Mouse (Mus musculus): Measurements from ENCODE around the gene Thbd. TPM values are rescaled to one million over a fixed set of nuclear protein-coding genes. Genes with fewer than 3 reads are reported as not detected.

Gene Thbd
- polyA plus RNA-seq, 1 experiment from 2014 or later, result 12.6 TPM

- Histone ChIP-seq H3K4me1 (no peaks in the 10 kb centered on the region), H3K4me3 (no peak overlapping the region), H3K9ac (no peak overlapping the region), H3K27ac (no peak overlapping the region), H3K36me3 (no peaks in the 10 kb centered on the region), H3K27me3 (no peaks in the 10 kb centered on the region), H3K9me3 (no peaks in the 10 kb centered on the region), H3K4me2 (replicated peaks) (no peak overlapping the region)
- WGBS, result 71% methylated on average over 1 of the region's 1 CpGs
- no peak for ATAC-seq (ENCODE audit: insufficient number of reproducible peaks, insufficient read depth, low FRiP score, low TSS enrichment)
These were observed 29.1 kb downstream of the Thbd start for GRCm38 (mm10) chr2:148378817-148379342.

DNA sequence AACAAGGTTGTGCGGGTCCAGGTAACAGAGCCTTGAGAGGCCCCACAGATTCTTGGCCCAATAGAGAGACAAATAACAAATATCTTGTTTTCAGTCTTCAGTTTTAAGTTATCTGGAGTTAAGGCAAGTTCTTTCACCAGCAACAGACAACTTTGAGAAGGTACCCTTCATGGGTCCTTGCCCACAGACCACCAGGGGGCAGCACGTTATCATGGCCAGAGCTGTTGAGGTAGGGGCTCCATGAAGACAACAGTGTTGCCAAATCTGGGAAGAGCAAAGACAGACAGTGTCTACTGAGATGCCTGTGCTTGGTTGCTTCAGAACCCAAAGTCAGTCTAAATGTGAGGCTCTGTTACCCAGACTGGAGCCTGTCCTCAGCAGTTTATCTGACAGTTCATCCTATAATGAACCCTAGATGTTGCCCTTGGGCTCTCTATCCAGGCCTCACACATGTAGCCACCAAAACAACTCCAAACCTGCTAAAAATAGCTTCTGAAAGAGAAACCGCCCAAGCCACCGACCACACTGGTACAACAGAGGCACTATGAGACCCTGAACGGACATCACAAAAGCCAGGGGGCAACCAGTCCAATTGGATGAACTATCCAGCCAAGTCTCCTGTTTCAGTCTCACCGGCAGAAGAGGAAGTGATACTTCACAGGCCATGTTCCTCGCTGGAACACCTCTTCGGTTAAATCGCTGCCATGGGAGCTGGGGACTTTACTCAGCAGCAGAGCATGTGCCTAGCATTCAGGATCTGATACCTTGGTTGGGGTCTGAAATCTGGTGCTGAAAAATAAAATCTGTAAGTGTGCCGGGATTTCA is 32.5 kb downstream of the Thbd start:
- no peak overlapping the region for H3K27ac ChIP-seq
- no peaks in the 10 kb centered on the region for H3K4me1 ChIP-seq
- H3K4me2 ChIP-seq (replicated peaks), result no peak overlapping the region
- H3K4me3 ChIP-seq, result no peak overlapping the region
- no peak for ATAC-seq (ENCODE audit: insufficient number of reproducible peaks, insufficient read depth, low FRiP score, low TSS enrichment)
- H3K27me3 ChIP-seq, result no peaks in the 10 kb centered on the region
- 67% methylated on average over 10 of the region's 10 CpGs for WGBS
- H3K9ac ChIP-seq, result no peak overlapping the region
- no peaks in the 10 kb centered on the region for H3K36me3 ChIP-seq
- no peaks in the 10 kb centered on the region for H3K9me3 ChIP-seq

- H3K9me3 ChIP-seq, result no peaks in the 10 kb centered on the region
- no peak overlapping the region for H3K9ac ChIP-seq
- no peaks in the 10 kb centered on the region for H3K4me1 ChIP-seq
- no peak overlapping the region for H3K4me2 ChIP-seq (replicated peaks)
- H3K27me3 ChIP-seq, result no peaks in the 10 kb centered on the region
- H3K36me3 ChIP-seq, result no peaks in the 10 kb centered on the region
- WGBS, result 58% methylated on average over 2 of the region's 2 CpGs
- H3K4me3 ChIP-seq, result no peak overlapping the region
- no peak overlapping the region for H3K27ac ChIP-seq
- ATAC-seq (ENCODE audit: insufficient number of reproducible peaks, insufficient read depth, low FRiP score, low TSS enrichment), result no peak
These were observed 34.4 kb downstream of the Thbd start for GRCm38 (mm10) chr2:148373602-148374071.

DNA sequence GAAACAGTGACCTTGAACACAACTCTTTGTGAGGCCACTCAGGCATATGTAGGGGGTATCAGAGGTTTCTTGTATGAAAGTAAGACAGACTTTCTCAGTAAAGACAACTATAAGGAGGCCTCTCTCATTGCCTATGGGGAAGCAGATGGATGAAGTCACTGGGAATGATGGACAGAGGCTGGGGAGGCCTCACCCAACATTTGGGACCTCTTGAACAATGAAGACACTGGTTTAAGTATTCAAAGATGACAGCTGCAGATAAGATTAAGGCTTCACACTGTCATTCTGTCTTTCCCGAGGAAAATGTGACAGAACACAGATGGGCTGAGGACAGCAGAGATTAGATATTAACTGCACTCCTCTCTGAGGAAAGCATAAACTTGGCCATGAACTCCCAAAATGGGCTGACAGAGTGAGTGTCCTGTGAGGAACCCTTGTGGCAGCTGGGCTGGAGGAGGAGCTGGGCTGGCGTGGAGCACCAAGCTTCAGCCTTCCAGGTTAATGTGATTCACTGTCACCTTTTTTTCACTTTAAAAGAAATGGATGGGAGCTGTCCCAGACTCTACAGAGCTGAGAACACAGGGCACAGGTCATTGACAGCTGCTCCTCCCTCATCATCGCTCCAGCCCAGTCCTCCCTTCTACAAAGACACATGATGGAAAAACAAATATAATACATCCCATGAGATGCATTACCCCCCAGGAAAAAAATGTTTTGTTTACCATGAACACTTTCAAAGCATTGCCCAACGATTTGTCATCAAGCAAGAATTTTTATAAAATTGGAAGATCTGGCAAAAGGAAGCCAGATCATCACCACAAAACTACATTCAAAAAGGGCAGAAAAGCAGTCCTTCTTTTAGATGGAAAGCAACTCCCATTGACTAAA is 36.0 kb downstream of the Thbd start:
- WGBS, result 79% methylated on average over 4 of the region's 4 CpGs
- no peaks in the 10 kb centered on the region for H3K27me3 ChIP-seq
- H3K27ac ChIP-seq, result no peak overlapping the region
- no peaks in the 10 kb centered on the region for H3K9me3 ChIP-seq
- no peaks in the 10 kb centered on the region for H3K4me1 ChIP-seq
- no peaks in the 10 kb centered on the region for H3K36me3 ChIP-seq
- H3K4me2 ChIP-seq (replicated peaks), result no peak overlapping the region
- H3K9ac ChIP-seq, result no peak overlapping the region
- H3K4me3 ChIP-seq, result no peak overlapping the region
- ATAC-seq (ENCODE audit: insufficient number of reproducible peaks, insufficient read depth, low FRiP score, low TSS enrichment), result no peak

GRCm38 (mm10) chr2:148365227-148365626 is 42.8 kb downstream of the Thbd start:
- Histone ChIP-seq H3K4me1 (no peaks in the 10 kb centered on the region), H3K36me3 (no peaks in the 10 kb centered on the region), H3K27ac (no peak overlapping the region), H3K27me3 (no peaks in the 10 kb centered on the region), H3K4me2 (replicated peaks) (no peak overlapping the region), H3K4me3 (no peak overlapping the region), H3K9me3 (no peaks in the 10 kb centered on the region), H3K9ac (no peak overlapping the region)
- WGBS, result 45% methylated on average over 1 of the region's 1 CpGs
- no peak for ATAC-seq (ENCODE audit: insufficient number of reproducible peaks, insufficient read depth, low FRiP score, low TSS enrichment)

DNA sequence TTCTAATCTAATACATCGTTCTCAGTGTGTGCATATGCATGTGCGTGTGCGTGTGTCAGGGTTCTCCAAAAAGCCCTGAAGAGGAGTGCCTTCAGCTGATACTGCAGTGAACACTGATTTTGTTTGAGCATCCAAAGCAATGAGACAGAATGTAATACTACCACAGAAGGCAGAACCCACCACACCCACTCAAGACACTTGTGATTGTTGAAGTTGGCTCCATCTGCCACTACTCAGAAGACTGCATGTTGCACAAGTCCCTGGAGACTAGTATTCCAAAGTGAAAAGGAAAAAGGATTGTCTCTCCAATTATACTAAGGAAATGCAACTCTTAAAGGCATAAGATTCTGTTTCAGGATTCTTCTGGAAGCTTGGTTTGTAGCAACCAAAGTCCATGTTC is 43.5 kb downstream of the Thbd start:
- no peaks in the 10 kb centered on the region for H3K4me1 ChIP-seq
- no peak overlapping the region for H3K4me3 ChIP-seq
- no peaks in the 10 kb centered on the region for H3K36me3 ChIP-seq
- no peaks in the 10 kb centered on the region for H3K27me3 ChIP-seq
- H3K9me3 ChIP-seq, result no peaks in the 10 kb centered on the region
- no peak for ATAC-seq (ENCODE audit: insufficient number of reproducible peaks, insufficient read depth, low FRiP score, low TSS enrichment)
- H3K9ac ChIP-seq, result no peak overlapping the region
- H3K4me2 ChIP-seq (replicated peaks), result no peak overlapping the region
- no peak overlapping the region for H3K27ac ChIP-seq
- 95% methylated on average over 3 of the region's 3 CpGs for WGBS

GRCm38 (mm10) chr2:148357145-148357544 is 50.8 kb downstream of the Thbd start:
- Histone ChIP-seq H3K36me3 (no peaks in the 10 kb centered on the region), H3K4me3 (no peak overlapping the region), H3K27me3 (no peaks in the 10 kb centered on the region), H3K4me2 (replicated peaks) (no peak overlapping the region), H3K9me3 (no peaks in the 10 kb centered on the region), H3K9ac (no peak overlapping the region), H3K4me1 (no peaks in the 10 kb centered on the region), H3K27ac (no peak overlapping the region)
- ATAC-seq (ENCODE audit: insufficient number of reproducible peaks, insufficient read depth, low FRiP score, low TSS enrichment), result no peak
- 86% methylated on average over 1 of the region's 1 CpGs for WGBS

Other genes starting within 250 kb of the Thbd start
- gene Sstr4, start 12.8 kb downstream of the Thbd start, polyA plus RNA-seq (2016; fragmentation: Nextera tagmentation; extraction: Ambion mirVana), result 2.4 and 2.7 TPM in 2 replicates
- gene Cd93, start 35.4 kb upstream of the Thbd start, polyA plus RNA-seq (2016; fragmentation: Nextera tagmentation; extraction: Ambion mirVana), result 6.8 and 7.8 TPM in 2 replicates